Mouse (Mus musculus) testis, adult 2 months (tissue): ENCODE results near the gene Fam120a. TPM values are rescaled to one million over a fixed set of nuclear protein-coding genes. Genes with fewer than 3 reads are reported as not detected.

ENCODE experiments used
- H3K27ac ChIP-seq: fragments of 200-500 bp; 2 replicates; pipeline ENCODE4 v1.5.1; 2012; ENCODE audit warnings: low read depth, low read length; ENCODE audit not compliant: control insufficient read depth, insufficient read depth
- H3K27me3 ChIP-seq: fragments of 200-500 bp; 2 replicates; pipeline ENCODE4 v1.6.1; 2012; ENCODE audit warnings: mild to moderate bottlenecking, low read length, moderate library complexity; ENCODE audit not compliant: control insufficient read depth, insufficient read depth
- H3K36me3 ChIP-seq: fragments of 200-500 bp; 2 replicates; pipeline ENCODE4 v1.6.1; 2012; ENCODE audit warnings: mild to moderate bottlenecking, low read length; ENCODE audit not compliant: control insufficient read depth, insufficient read depth
- H3K4me1 ChIP-seq: fragments of 200-500 bp; 2 replicates; pipeline ENCODE4 v1.6.1; 2012; ENCODE audit warnings: low read length; ENCODE audit not compliant: control insufficient read depth, insufficient read depth
- H3K4me3 ChIP-seq: fragments of 200-500 bp; 2 replicates; pipeline ENCODE4 v1.5.1; 2012; ENCODE audit warnings: low read depth, mild to moderate bottlenecking, low read length, moderate library complexity, mixed read lengths; ENCODE audit not compliant: control insufficient read depth
- CTCF ChIP-seq: fragments of 200-500 bp; IDR thresholded peaks from 2 replicates; pipeline ENCODE4 v1.5.1; 2012; ENCODE audit warnings: low read depth, mild to moderate bottlenecking, inconsistent platforms, low read length, moderate library complexity; ENCODE audit not compliant: control insufficient read depth, insufficient read depth, insufficient replicate concordance
- POLR2A ChIP-seq: fragments of 200-500 bp; IDR thresholded peaks from 2 replicates; pipeline ENCODE4 v1.6.1; 2012; ENCODE audit warnings: low read depth, mild to moderate bottlenecking, inconsistent platforms, low read length, moderate library complexity; ENCODE audit not compliant: control insufficient read depth
- polyA plus RNA-seq: library from polyadenylated mRNA; depleted of rRNA; stranded (reverse); fragments of >200 nt; gene quantifications from 2 replicates; pipeline ENCODE4 v1.2.3, GENCODE M21; 2012

The Fam120a gene
- polyA plus RNA-seq, 1 experiment = 10.8 TPM

GRCm38 (mm10) chr13:48913141-48913540 is 54.7 kb downstream of the Fam120a start:
- TF ChIP-seq POLR2A = no peak
- no peak for TF ChIP-seq CTCF
- Histone ChIP-seq H3K4me3 (no peak overlapping the region), H3K4me1 (peaks cover 6% of the 10 kb centered on the region; the same call in 1 of the 2 replicates), H3K27ac (no peak overlapping the region), H3K36me3 (peaks cover 1% of the 10 kb centered on the region; the same call in 1 of the 2 replicates), H3K27me3 (no peaks in the 10 kb centered on the region)

- TF ChIP-seq POLR2A (no peak), CTCF (no peak)
- H3K4me3 ChIP-seq = no peak overlapping the region
- no peak overlapping the region for H3K27ac ChIP-seq
- H3K36me3 ChIP-seq = peaks cover 1% of the 10 kb centered on the region; the same call in 1 of the 2 replicates
- H3K27me3 ChIP-seq = no peaks in the 10 kb centered on the region
- H3K4me1 ChIP-seq = peaks cover 6% of the 10 kb centered on the region; the same call in 1 of the 2 replicates
Observed at GRCm38 (mm10) chr13:48911426-48911825, 56.4 kb downstream of the Fam120a start.

- Histone ChIP-seq H3K36me3 (no peaks in the 10 kb centered on the region; the same call in 1 of the 2 replicates), H3K4me1 (peaks cover 6% of the 10 kb centered on the region; the same call in 1 of the 2 replicates), H3K27ac (no peak overlapping the region), H3K27me3 (no peaks in the 10 kb centered on the region), H3K4me3 (no peak overlapping the region)
- TF ChIP-seq POLR2A = no peak
- TF ChIP-seq CTCF = no peak
Observed at GRCm38 (mm10) chr13:48905458-48905857, 62.4 kb downstream of the Fam120a start.

DNA sequence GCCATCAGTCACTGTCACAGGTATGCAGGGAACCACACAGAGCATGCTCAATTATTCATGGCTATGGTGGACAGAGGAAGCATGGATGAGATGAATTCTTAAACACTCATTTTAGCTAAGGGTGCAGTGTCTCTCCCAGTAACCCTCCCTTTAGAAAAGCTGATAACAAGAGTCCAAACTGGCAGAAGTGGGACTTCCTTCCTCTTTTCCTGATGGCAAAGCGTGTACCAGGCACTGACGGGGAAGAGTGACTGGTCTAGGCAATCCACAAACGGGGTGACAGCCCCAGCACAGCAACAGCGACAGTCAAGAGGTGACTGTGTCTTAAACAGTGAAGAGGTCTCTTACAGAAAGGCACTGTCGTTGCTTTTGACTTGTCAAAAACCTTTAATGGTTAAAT is 72.4 kb downstream of the Fam120a start:
- no peak for TF ChIP-seq CTCF
- no peak for TF ChIP-seq POLR2A
- no peak overlapping the region for H3K27ac ChIP-seq

DNA sequence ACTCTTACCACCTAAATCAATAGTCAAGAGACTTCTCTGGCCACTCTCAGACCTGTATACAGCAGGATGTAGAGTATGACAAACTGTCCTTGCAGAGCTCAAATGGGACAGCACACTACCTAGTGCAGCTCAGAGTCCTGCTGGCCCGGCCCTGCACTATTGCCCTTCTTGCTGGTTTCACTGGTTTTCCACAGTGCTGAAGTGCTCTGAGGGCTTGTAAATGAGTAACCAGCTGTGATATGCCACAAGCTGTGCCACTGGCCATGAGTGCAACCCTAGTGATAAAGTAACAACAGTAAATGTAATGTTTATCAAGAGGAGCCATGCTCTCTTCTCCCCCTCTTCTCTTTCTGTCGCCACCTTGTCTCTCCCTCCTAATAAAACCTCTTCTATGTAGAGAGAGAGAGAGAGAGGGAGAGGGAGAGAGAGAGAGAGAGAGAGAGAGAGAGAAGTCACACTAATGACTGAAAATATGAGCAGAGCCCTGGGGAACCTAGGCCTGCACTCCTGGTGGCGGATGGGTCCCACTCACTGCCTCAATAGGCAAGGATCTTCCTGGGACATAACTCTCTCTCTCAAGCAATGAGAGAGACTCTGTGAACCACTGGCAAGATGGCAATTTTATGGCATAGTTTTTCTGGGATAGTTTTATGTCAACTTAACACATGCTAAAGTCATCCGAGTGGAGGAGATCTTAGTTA is 77.4 kb downstream of the Fam120a start:
- Histone ChIP-seq H3K4me1 (no peaks in the 10 kb centered on the region), H3K27me3 (no peaks in the 10 kb centered on the region), H3K36me3 (peaks cover 6% of the 10 kb centered on the region), H3K27ac (no peak overlapping the region), H3K4me3 (no peak overlapping the region)
- TF ChIP-seq CTCF (no peak), POLR2A (no peak)

More for the DNA sequence above, 72.4 kb downstream of the Fam120a start:
- Histone ChIP-seq H3K4me3 (no peak overlapping the region), H3K27me3 (no peaks in the 10 kb centered on the region), H3K36me3 (no peaks in the 10 kb centered on the region; the same call in 1 of the 2 replicates), H3K4me1 (no peaks in the 10 kb centered on the region)

GRCm38 (mm10) chr13:48878534-48878933 is 89.3 kb downstream of the Fam120a start:
- H3K27me3 ChIP-seq = no peaks in the 10 kb centered on the region
- H3K36me3 ChIP-seq = no peaks in the 10 kb centered on the region; the same call in none of the 2 replicates
- peak overlapping the region; percentile 77 for H3K27ac ChIP-seq
- peaks cover 3% of the 10 kb centered on the region; the same call in 1 of the 2 replicates for H3K4me1 ChIP-seq
- peak overlapping the region; percentile 71 for H3K4me3 ChIP-seq
- TF ChIP-seq POLR2A (peak; percentile 96), CTCF (no peak)

DNA sequence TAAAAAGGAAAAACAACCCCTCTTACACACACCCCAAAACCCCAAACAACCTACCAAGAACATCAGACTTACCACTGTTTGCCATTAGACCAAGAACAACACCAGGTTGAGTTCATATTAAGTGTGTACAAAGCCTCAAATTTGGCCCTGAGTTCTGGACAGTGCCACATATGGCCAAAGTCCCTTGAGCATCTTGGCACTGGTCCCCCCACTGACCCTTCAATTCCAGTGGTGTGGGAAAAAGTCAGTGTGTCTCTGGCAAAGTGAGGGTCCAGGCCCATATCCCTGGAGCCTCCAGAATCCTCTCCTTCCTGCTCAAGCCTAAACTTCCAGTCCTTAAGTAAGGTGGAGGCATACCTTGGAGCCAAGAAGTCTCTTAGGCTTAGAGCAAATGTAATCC is 90.0 kb downstream of the Fam120a start:
- no peaks in the 10 kb centered on the region for H3K27me3 ChIP-seq
- no peaks in the 10 kb centered on the region; the same call in none of the 2 replicates for H3K36me3 ChIP-seq
- H3K4me1 ChIP-seq = peaks cover 3% of the 10 kb centered on the region; the same call in 1 of the 2 replicates
- H3K27ac ChIP-seq = no peak overlapping the region
- H3K4me3 ChIP-seq = no peak overlapping the region
- TF ChIP-seq CTCF (no peak), POLR2A (no peak)

- Histone ChIP-seq H3K36me3 (no peaks in the 10 kb centered on the region), H3K4me1 (peaks cover 10% of the 10 kb centered on the region), H3K27me3 (no peaks in the 10 kb centered on the region), H3K4me3 (no peak overlapping the region), H3K27ac (no peak overlapping the region)
- TF ChIP-seq POLR2A = no peak
Observed at GRCm38 (mm10) chr13:48872726-48873125, 95.1 kb downstream of the Fam120a start.
